Mouse (Mus musculus): ENCODE results near the gene Zbtb20. TPM values are rescaled to one million over a fixed set of nuclear protein-coding genes. Genes with fewer than 3 reads are reported as not detected.

The Zbtb20 gene
- polyA plus RNA-seq, 1 experiment from 2014 or later, result 32.5 TPM

DNA sequence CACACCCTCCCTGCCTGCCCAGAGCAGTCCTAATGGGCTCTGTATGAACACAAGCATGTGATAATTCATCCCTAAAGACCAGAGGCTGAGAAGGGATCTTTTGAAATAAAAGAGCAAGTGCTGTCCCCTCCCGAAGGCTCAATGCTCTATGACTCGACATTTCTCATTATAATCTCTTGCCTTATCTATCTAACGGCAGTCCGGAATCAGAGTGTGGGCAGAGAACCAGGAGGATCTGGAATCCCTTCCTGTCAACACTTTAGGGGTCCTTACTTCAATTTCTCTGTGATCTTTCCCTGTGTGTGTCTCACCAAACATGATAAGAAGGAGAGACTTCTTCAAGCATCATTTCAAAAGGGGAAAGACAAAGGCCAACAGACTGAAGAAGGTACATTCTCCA, 770.2 kb downstream of the Zbtb20 start:
- Histone ChIP-seq H3K4me1 (0 out of 2 replicates have a peak, but pooled peaks cover 5% of the 10 kb centered on the region), H3K27me3 (ENCODE audit: insufficient read depth, poor library complexity, severe bottlenecking) (no peaks in the 10 kb centered on the region), H3K36me3 (no peaks in the 10 kb centered on the region), H3K9me3 (no peaks in the 10 kb centered on the region), H3K4me3 (no peak overlapping the region), H3K27ac (no peak overlapping the region)
- 23% methylated on average over 4 of the region's 4 CpGs for WGBS
- DNase-seq (ENCODE audit: low spot score), result no peak

DNA sequence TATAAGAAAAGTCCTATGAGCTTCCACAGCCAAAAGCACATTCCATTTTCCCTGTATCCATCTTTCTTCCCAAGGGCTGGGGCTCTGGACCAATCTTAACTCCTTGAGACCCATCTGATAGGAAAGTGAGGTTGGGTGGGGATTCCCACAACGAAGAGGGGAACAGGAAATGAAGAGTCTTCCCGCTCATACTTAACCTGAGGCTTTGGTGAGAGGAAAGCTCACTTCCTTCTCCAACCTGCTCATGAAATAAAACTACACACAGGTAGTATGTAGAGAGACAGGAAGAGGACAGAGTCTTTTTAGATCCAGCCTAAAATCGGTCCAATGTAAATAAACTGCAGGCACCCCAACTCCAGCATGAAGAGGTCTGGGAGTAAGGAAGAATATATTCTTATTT, 771.3 kb downstream of the Zbtb20 start:
- H3K27me3 ChIP-seq (ENCODE audit: insufficient read depth, poor library complexity, severe bottlenecking), result no peaks in the 10 kb centered on the region
- no peak overlapping the region for H3K27ac ChIP-seq
- no peaks in the 10 kb centered on the region for H3K36me3 ChIP-seq
- no peak for DNase-seq (ENCODE audit: low spot score)
- no peak overlapping the region for H3K4me3 ChIP-seq
- H3K4me1 ChIP-seq, result 0 out of 2 replicates have a peak, but pooled peaks cover 5% of the 10 kb centered on the region
- WGBS, result 86% methylated on average over 3 of the region's 3 CpGs
- no peaks in the 10 kb centered on the region for H3K9me3 ChIP-seq

- Histone ChIP-seq H3K27me3 (ENCODE audit: insufficient read depth, poor library complexity, severe bottlenecking) (no peaks in the 10 kb centered on the region), H3K9me3 (no peaks in the 10 kb centered on the region), H3K27ac (no peak overlapping the region), H3K36me3 (no peaks in the 10 kb centered on the region), H3K4me1 (0 out of 2 replicates have a peak, but pooled peaks cover 5% of the 10 kb centered on the region), H3K4me3 (no peak overlapping the region)
- WGBS, result 83% methylated on average over 1 of the region's 1 CpGs
- no peak for DNase-seq (ENCODE audit: low spot score)
These were observed 772.0 kb downstream of the Zbtb20 start for GRCm38 (mm10) chr16:43647641-43648040.

DNA sequence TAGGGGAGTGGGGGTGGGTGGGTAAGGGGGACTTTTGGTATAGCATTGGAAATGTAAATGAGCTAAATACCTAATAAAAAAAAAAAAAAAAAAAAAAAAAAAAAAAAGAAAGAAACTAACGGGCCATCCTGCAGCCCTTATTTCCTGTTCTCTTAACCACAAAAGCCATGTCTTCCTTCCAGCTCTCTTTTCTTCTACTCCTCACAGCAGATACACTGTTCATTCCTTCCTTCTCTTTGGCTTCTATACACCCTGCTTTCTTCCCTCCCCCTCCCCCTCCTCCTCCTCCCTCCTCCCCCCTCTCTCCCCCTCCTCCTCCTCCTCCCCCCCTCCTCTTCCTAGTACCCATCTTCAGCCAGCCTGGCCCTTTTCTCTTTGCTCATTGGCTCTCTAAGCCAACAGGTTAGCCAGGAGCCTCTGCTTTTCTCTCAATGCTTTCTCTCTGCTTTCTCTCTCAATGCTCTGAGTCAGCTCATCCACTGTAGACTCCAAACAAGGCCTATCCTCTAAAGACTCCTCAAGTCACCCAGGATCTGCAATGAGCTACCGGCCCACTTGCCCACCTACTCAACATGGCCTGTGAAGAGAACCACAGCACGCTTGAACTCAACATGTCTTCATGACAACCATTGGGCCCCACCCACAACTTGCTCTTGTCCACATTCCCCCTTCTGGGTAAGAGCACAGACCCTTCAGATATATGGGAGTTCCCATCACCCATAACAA, 774.8 kb downstream of the Zbtb20 start:
- Histone ChIP-seq H3K9me3 (no peaks in the 10 kb centered on the region), H3K27me3 (ENCODE audit: insufficient read depth, poor library complexity, severe bottlenecking) (no peaks in the 10 kb centered on the region), H3K4me1 (0 out of 2 replicates have a peak, but pooled peaks cover 5% of the 10 kb centered on the region), H3K27ac (no peak overlapping the region), H3K4me3 (no peak overlapping the region), H3K36me3 (no peaks in the 10 kb centered on the region)
- DNase-seq (ENCODE audit: low spot score), result no peak
- WGBS, result 87% methylated on average over 3 of the region's 3 CpGs

DNA sequence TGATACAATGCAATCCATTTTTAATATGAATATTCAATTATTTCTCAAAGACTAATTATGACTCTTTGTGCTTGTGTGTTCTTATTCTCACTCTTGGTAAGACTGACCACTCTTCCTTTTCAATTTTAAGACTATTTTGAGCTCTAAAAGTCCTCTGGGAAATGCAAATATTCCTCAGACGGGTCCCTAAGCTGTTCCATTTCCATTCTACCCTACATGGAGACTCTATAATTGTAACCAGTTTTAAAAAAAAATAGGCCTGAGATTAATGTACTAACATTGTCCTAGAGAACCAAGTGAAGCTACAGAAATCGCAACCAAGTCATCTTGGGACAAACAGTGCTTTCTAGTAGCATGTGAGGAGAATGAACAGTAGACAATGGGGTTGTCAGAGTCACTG, 777.6 kb downstream of the Zbtb20 start:
- H3K36me3 ChIP-seq, result no peaks in the 10 kb centered on the region
- no peak overlapping the region for H3K4me3 ChIP-seq
- WGBS, result 79% methylated on average over 2 of the region's 2 CpGs
- H3K27ac ChIP-seq, result no peak overlapping the region
- no peak for DNase-seq (ENCODE audit: low spot score)
- H3K4me1 ChIP-seq, result no peaks in the 10 kb centered on the region
- H3K27me3 ChIP-seq (ENCODE audit: insufficient read depth, poor library complexity, severe bottlenecking), result no peaks in the 10 kb centered on the region
- H3K9me3 ChIP-seq, result no peaks in the 10 kb centered on the region

GRCm38 (mm10) chr16:43654269-43654668, 778.6 kb downstream of the Zbtb20 start:
- Histone ChIP-seq H3K9me3 (no peaks in the 10 kb centered on the region), H3K4me1 (no peaks in the 10 kb centered on the region), H3K27ac (no peak overlapping the region), H3K36me3 (no peaks in the 10 kb centered on the region), H3K27me3 (ENCODE audit: insufficient read depth, poor library complexity, severe bottlenecking) (no peaks in the 10 kb centered on the region), H3K4me3 (no peak overlapping the region)
- 78% methylated on average over 3 of the region's 3 CpGs for WGBS
- no peak for DNase-seq (ENCODE audit: low spot score)

DNA sequence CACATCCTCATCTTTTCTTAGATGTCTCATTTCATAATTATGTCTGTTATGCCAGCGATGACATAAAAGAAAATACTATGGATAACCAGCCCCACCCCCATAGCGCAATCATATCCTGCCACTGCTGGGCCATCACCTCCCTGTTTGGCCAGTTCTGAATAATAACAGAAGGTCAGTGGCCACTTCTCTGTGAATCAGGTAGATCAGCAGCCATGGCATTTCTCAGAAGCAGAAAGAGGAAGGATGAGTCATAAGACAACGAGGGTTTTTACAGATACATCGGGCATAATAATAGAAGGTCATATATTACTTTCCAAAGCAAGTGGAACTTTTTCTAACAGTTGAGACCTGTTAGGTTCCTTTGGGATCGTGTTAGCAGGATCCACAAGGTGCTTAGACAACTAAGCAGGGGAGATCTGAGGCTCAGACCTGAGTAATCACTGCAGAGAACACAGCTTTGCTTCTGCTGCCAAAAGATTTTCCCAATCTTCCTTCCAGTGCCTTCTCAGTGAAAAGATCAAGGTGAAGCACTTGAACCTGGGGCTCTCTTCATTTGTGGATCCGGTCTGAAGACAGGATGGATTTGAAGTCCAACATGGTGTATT, 779.6 kb downstream of the Zbtb20 start:
- Histone ChIP-seq H3K4me1 (no peaks in the 10 kb centered on the region), H3K4me3 (no peak overlapping the region), H3K27me3 (ENCODE audit: insufficient read depth, poor library complexity, severe bottlenecking) (no peaks in the 10 kb centered on the region), H3K27ac (no peak overlapping the region), H3K9me3 (no peaks in the 10 kb centered on the region), H3K36me3 (no peaks in the 10 kb centered on the region)
- 82% methylated on average over 6 of the region's 6 CpGs for WGBS
- no peak for DNase-seq (ENCODE audit: low spot score)

DNA sequence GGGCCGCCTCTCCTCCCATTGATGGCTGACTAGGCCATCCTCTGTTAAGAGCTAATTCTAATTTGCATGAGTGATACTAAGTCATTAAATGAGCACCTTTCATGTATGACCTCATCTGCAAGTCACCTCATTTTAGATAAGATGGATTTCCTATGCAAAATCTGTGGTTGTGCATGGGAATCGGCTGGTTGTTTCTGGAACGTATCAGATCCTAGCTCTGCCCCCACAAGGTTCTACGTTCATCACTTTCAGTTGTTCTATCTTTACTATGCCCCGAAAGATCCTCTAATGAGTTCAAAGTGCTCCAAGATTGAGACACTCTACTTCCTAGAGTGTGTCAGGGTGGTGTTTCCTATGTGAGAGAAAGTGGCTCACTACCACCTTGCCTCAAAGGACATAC, 785.9 kb downstream of the Zbtb20 start:
- Histone ChIP-seq H3K4me3 (no peak overlapping the region), H3K9me3 (no peaks in the 10 kb centered on the region), H3K4me1 (no peaks in the 10 kb centered on the region), H3K27ac (no peak overlapping the region), H3K27me3 (ENCODE audit: insufficient read depth, poor library complexity, severe bottlenecking) (no peaks in the 10 kb centered on the region), H3K36me3 (no peaks in the 10 kb centered on the region)
- no peak for DNase-seq (ENCODE audit: low spot score)
- 91% methylated on average over 5 of the region's 5 CpGs for WGBS

- H3K4me3 ChIP-seq, result no peak overlapping the region
- no peaks in the 10 kb centered on the region for H3K9me3 ChIP-seq
- H3K27me3 ChIP-seq (ENCODE audit: insufficient read depth, poor library complexity, severe bottlenecking), result no peaks in the 10 kb centered on the region
- WGBS, result 79% methylated on average over 10 of the region's 10 CpGs
- no peak for DNase-seq (ENCODE audit: low spot score)
- no peaks in the 10 kb centered on the region for H3K4me1 ChIP-seq
- no peaks in the 10 kb centered on the region for H3K36me3 ChIP-seq
- no peak overlapping the region for H3K27ac ChIP-seq
These were observed 786.7 kb downstream of the Zbtb20 start for GRCm38 (mm10) chr16:43662124-43663004.

DNA sequence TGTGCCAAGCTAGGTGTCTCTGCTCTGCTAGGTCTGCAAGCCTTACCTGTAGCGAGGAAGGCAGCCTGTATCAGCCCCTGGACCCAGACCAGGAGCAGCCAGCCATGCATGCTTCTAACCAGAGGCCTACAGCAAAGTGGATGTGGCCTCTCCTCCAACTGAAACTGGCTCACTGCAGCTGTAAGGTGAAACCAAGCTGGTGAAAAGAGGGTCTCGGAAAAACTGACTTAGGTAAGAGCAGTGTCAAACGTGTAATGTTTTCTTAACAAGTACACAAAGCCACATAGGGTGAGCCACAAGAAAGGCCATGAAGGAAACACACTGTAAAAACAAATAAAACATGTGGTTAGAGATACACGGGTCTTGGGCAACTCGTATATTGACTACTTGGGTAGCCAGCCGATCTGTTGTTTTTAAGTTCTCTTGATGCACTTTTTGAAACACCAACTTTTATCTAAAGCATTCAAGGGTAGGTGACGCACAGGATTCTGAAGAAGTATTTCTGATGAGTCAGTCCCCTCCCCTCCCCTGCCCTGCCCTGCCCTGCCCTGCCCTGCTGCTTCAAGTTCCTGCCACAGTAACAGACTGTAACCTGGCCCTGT, 788.4 kb downstream of the Zbtb20 start, which contains the start of gene Tigit:
Tigit (minus strand) TSS at position 169 of the 602 bp plus-strand sequence.
- Histone ChIP-seq H3K27me3 (ENCODE audit: insufficient read depth, poor library complexity, severe bottlenecking) (no peaks in the 10 kb centered on the region), H3K9me3 (no peaks in the 10 kb centered on the region), H3K4me1 (no peaks in the 10 kb centered on the region), H3K4me3 (no peak within 1 kb of the TSS), H3K36me3 (no peaks in the 10 kb centered on the region), H3K27ac (no peak within 1 kb of the TSS; the same call in 1 of the 2 replicates)
- 62% methylated on average over 7 of the region's 7 CpGs for WGBS
- DNase-seq (ENCODE audit: low spot score), result no peak

DNA sequence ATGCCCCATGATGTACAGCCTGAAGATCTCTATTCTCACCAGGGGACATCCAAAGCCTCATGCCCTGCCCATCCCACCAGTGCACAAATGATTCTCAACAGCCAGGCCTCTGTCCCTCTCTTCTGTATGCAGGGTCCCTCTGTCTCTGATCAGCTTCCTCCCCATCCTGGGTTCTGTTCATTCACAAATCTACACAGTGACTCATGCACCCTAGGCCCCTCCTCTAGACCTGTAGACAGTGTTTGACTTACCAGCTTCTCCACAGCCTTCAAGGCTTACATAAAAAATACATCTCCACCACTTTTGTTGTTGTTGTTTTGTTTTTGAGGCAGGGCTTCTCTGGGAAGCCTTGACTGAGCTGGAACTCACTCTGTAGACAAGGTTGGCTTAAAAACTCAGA, 789.2 kb downstream of the Zbtb20 start:
- H3K27me3 ChIP-seq (ENCODE audit: insufficient read depth, poor library complexity, severe bottlenecking), result no peaks in the 10 kb centered on the region
- H3K4me1 ChIP-seq, result no peaks in the 10 kb centered on the region

DNA sequence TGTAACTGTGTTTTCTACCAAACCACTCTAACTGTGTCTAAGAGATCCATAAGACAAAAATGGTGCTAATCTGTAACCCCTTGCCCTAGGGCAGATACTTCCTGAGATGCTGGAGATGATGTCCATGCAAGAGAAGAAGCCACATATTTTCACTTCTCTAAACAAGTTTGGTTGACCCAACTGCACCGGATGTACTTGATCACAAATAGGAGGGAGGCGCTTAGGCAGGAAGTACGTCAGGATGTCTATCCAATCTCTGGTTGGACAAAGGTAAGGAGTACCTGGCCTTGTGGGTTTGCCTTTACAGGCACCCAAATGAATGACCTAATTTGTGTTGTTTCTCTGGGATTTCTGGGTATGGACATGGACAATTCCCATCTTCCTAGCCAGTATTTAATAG, 792.6 kb downstream of the Zbtb20 start:
- no peaks in the 10 kb centered on the region for H3K4me1 ChIP-seq
- no peak overlapping the region for H3K4me3 ChIP-seq
- H3K9me3 ChIP-seq, result no peaks in the 10 kb centered on the region
- H3K27ac ChIP-seq, result no peak overlapping the region
- no peak for DNase-seq (ENCODE audit: low spot score)
- WGBS, result 93% methylated on average over 3 of the region's 3 CpGs
- H3K36me3 ChIP-seq, result no peaks in the 10 kb centered on the region
- no peaks in the 10 kb centered on the region for H3K27me3 ChIP-seq (ENCODE audit: insufficient read depth, poor library complexity, severe bottlenecking)

More for the DNA sequence above, 789.2 kb downstream of the Zbtb20 start:
- Histone ChIP-seq H3K36me3 (no peaks in the 10 kb centered on the region), H3K27ac (no peak overlapping the region; the same call in 1 of the 2 replicates), H3K4me3 (no peak overlapping the region), H3K9me3 (no peaks in the 10 kb centered on the region)
- DNase-seq (ENCODE audit: low spot score), result no peak
